Mouse (Mus musculus): ENCODE results near the gene Tspoap1. TPM values are rescaled to one million over a fixed set of nuclear protein-coding genes. Genes with fewer than 3 reads are reported as not detected.

Gene Tspoap1
- polyA plus RNA-seq, 2 experiments: 1.1 to 5.5 TPM

DNA sequence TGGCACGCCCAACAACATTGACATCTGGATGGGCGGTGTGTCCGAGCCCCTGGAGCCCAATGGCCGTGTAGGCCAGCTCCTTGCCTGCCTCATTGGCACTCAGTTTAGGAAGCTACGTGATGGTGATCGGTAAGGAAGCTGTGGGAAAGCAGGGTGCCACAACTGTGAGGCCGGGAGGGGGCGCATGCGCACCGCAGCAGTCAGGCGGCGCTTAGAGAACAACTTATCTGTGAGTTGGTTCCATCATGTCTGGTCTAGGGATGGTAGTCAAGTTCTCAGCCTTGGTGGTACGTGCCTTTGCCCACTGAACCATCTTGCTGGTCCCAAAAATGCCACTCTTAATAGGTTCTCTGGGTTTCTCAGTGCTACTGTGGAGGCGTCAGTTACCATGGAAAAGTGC is 42.3 kb downstream of the Tspoap1 start:
- no peaks in the 10 kb centered on the region for H3K9me3 ChIP-seq (ENCODE audit: control insufficient read depth, low read length)
- TF ChIP-seq EP300 (IDR thresholded peaks at IDR 0.05; ENCODE audit: low read depth) (no peak), CTCF (IDR thresholded peaks at IDR 0.05; ENCODE audit: low read depth) (peak; percentile 67)
- H3K27me3 ChIP-seq (ENCODE audit: control insufficient read depth, insufficient read depth, low read length): no peaks in the 10 kb centered on the region
- DNase-seq (ENCODE audit: low read depth in 3 of 3, low spot score in 3 of 3) (no peak), ATAC-seq (ENCODE audit: insufficient read depth) (no peak)
- whole genome bisulfite sequencing (ENCODE audit: insufficient replicate concordance): 64% methylated on average over 14 of the region's 14 CpGs
- no peaks in the 10 kb centered on the region for H3K36me3 ChIP-seq (replicated peaks; ENCODE audit: control insufficient read depth, insufficient read depth, low read depth)
- H3K4me2 ChIP-seq (ENCODE audit: low read depth): no peak overlapping the region
- H3K4me3 ChIP-seq (ENCODE audit: insufficient read depth in 1 of 2, low read depth in 2 of 2, low read length in 2 of 2): no peak overlapping the region
- H3K9ac ChIP-seq (replicated peaks): no peak overlapping the region
- no peak overlapping the region for H3K27ac ChIP-seq
- no peaks in the 10 kb centered on the region for H3K4me1 ChIP-seq (replicated peaks; ENCODE audit: control insufficient read depth in 2 of 2, insufficient read depth in 2 of 2, low read length in 1 of 2)

DNA sequence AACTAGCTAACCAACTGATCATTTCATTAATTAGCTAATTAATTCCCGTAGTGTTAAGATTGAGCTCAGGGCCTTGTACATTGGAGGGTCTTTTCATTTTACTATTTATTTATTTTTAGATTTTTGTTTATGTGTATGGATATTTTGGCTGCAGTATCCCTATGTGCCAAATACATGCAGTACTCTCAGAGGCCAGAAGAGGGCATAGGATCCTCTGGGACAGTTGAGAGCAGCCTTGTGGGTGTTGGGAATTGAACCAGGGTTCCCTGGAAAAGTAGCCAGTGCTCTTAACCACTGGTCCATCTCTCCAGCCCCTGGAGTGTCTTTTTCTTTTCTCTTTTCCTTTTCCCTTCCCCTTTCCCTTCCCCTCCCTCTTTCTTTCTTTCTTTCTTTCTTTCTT is 45.1 kb downstream of the Tspoap1 start:
- ATAC-seq (ENCODE audit: insufficient read depth) (no peak), DNase-seq (ENCODE audit: low read depth in 3 of 3, low spot score in 3 of 3) (peak in 1 of 3 experiments; percentile 15)
- TF ChIP-seq EP300 (IDR thresholded peaks at IDR 0.05; ENCODE audit: low read depth) (no peak), CTCF (IDR thresholded peaks at IDR 0.05; ENCODE audit: low read depth) (peak; percentile 70)
- Histone ChIP-seq H3K9ac (replicated peaks) (no peak overlapping the region), H3K4me3 (ENCODE audit: insufficient read depth in 1 of 2, low read depth in 2 of 2, low read length in 2 of 2) (no peak overlapping the region), H3K4me1 (replicated peaks; ENCODE audit: control insufficient read depth in 2 of 2, insufficient read depth in 2 of 2, low read length in 1 of 2) (no peaks in the 10 kb centered on the region; a peak in 1 of 4 replicates), H3K27ac (no peak overlapping the region), H3K36me3 (replicated peaks; ENCODE audit: control insufficient read depth, insufficient read depth, low read depth) (no peaks in the 10 kb centered on the region), H3K9me3 (ENCODE audit: control insufficient read depth, low read length) (no peaks in the 10 kb centered on the region), H3K27me3 (ENCODE audit: control insufficient read depth, insufficient read depth, low read length) (no peaks in the 10 kb centered on the region), H3K4me2 (ENCODE audit: low read depth) (no peak overlapping the region)
- 36% methylated on average over 1 of the region's 1 CpGs for WGBS (ENCODE audit: insufficient replicate concordance)

GRCm38 (mm10) chr11:87807433-87807832 is 47.1 kb downstream of the Tspoap1 start:
- DNase-seq (ENCODE audit: low read depth in 3 of 3, low spot score in 3 of 3) (no peak), ATAC-seq (ENCODE audit: insufficient read depth) (no peak)
- TF ChIP-seq CTCF (IDR thresholded peaks at IDR 0.05; ENCODE audit: low read depth) (no peak), EP300 (IDR thresholded peaks at IDR 0.05; ENCODE audit: low read depth) (no peak)
- Histone ChIP-seq H3K4me2 (ENCODE audit: low read depth) (no peak overlapping the region), H3K36me3 (replicated peaks; ENCODE audit: control insufficient read depth, insufficient read depth, low read depth) (no peaks in the 10 kb centered on the region), H3K4me3 (ENCODE audit: insufficient read depth in 1 of 2, low read depth in 2 of 2, low read length in 2 of 2) (no peak overlapping the region), H3K27me3 (ENCODE audit: control insufficient read depth, insufficient read depth, low read length) (no peaks in the 10 kb centered on the region), H3K27ac (no peak overlapping the region), H3K9me3 (ENCODE audit: control insufficient read depth, low read length) (no peaks in the 10 kb centered on the region), H3K9ac (replicated peaks) (no peak overlapping the region), H3K4me1 (replicated peaks; ENCODE audit: control insufficient read depth in 2 of 2, insufficient read depth in 2 of 2, low read length in 1 of 2) (no peaks in the 10 kb centered on the region; a peak in 1 of 4 replicates)
- WGBS (ENCODE audit: insufficient replicate concordance): 67% methylated on average over 6 of the region's 6 CpGs

DNA sequence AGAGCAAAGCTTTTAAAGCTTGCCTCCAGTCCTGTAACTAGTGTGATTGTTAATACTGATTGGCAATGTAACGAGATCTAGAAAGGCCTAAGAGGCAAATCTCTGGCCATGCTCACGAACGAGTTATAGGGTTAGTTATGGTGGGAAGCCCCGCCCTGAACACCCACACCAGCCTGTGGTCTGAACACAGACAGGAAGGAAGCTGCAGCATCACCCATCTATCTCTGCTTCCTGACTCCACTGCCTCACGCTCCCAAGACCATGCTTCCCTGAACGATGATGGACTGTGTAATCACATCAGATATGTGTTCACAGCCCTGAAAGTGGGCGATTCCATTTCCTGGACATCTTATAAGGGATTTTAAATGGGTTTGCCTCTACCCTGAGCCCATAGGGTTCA is 47.9 kb downstream of the Tspoap1 start:
- DNase-seq (ENCODE audit: low read depth in 3 of 3, low spot score in 3 of 3): no peak
- H3K4me2 ChIP-seq (ENCODE audit: low read depth): no peak overlapping the region
- no peak overlapping the region for H3K27ac ChIP-seq
- H3K36me3 ChIP-seq (replicated peaks; ENCODE audit: control insufficient read depth, insufficient read depth, low read depth): no peaks in the 10 kb centered on the region
- ATAC-seq (ENCODE audit: insufficient read depth): no peak
- no peaks in the 10 kb centered on the region for H3K27me3 ChIP-seq (ENCODE audit: control insufficient read depth, insufficient read depth, low read length)
- no peak overlapping the region for H3K9ac ChIP-seq (replicated peaks)
- TF ChIP-seq CTCF (IDR thresholded peaks at IDR 0.05; ENCODE audit: low read depth): no peak
- TF ChIP-seq EP300 (IDR thresholded peaks at IDR 0.05; ENCODE audit: low read depth): no peak
- H3K4me3 ChIP-seq (ENCODE audit: insufficient read depth in 1 of 2, low read depth in 2 of 2, low read length in 2 of 2): no peak overlapping the region
- H3K9me3 ChIP-seq (ENCODE audit: control insufficient read depth, low read length): no peaks in the 10 kb centered on the region
- no peaks in the 10 kb centered on the region; a peak in 1 of 4 replicates for H3K4me1 ChIP-seq (replicated peaks; ENCODE audit: control insufficient read depth in 2 of 2, insufficient read depth in 2 of 2, low read length in 1 of 2)
- WGBS (ENCODE audit: insufficient replicate concordance): 11% methylated on average over 7 of the region's 7 CpGs

- TF ChIP-seq EP300 (IDR thresholded peaks at IDR 0.05; ENCODE audit: low read depth): no peak
- no peak for TF ChIP-seq CTCF (IDR thresholded peaks at IDR 0.05; ENCODE audit: low read depth)
- Histone ChIP-seq H3K4me3 (ENCODE audit: insufficient read depth in 1 of 2, low read depth in 2 of 2, low read length in 2 of 2) (no peak overlapping the region), H3K9me3 (ENCODE audit: control insufficient read depth, low read length) (no peaks in the 10 kb centered on the region), H3K4me2 (ENCODE audit: low read depth) (no peak overlapping the region), H3K9ac (replicated peaks) (no peak overlapping the region), H3K4me1 (replicated peaks; ENCODE audit: control insufficient read depth in 2 of 2, insufficient read depth in 2 of 2, low read length in 1 of 2) (no peaks in the 10 kb centered on the region; a peak in 1 of 4 replicates), H3K27me3 (ENCODE audit: control insufficient read depth, insufficient read depth, low read length) (no peaks in the 10 kb centered on the region), H3K36me3 (replicated peaks; ENCODE audit: control insufficient read depth, insufficient read depth, low read depth) (no peaks in the 10 kb centered on the region), H3K27ac (no peak overlapping the region)
- WGBS (ENCODE audit: insufficient replicate concordance): 22% methylated on average over 4 of the region's 4 CpGs
- DNase-seq (ENCODE audit: low read depth in 3 of 3, low spot score in 3 of 3) (no peak), ATAC-seq (ENCODE audit: insufficient read depth) (no peak)
These were observed 51.1 kb downstream of the Tspoap1 start for GRCm38 (mm10) chr11:87811396-87811795.
